Mouse (Mus musculus): ENCODE data around the gene Cpne6. TPM values are rescaled to one million over a fixed set of nuclear protein-coding genes. Genes with fewer than 3 reads are reported as not detected.

Gene Cpne6
- polyA plus RNA-seq, 1 experiment from 2014 or later, result 0.39 TPM

GRCm38 (mm10) chr14:55511037-55511436 is 792 bp downstream of the Cpne6 start:
- Histone ChIP-seq H3K4me1 (replicated peaks; ENCODE audit: control insufficient read depth, insufficient read depth, low read length) (no peaks in the 10 kb centered on the region), H3K9ac (ENCODE audit: low read depth, low read length) (no peak overlapping the region), H3K9me3 (ENCODE audit: control insufficient read depth) (no peaks in the 10 kb centered on the region), H3K4me3 (ENCODE audit: low read depth, low read length) (no peak overlapping the region), H3K36me3 (ENCODE audit: control insufficient read depth, insufficient read depth) (no peaks in the 10 kb centered on the region), H3K27ac (ENCODE audit: low read depth, low read length) (no peak overlapping the region), H3K4me2 (replicated peaks; ENCODE audit: low read depth) (no peak overlapping the region), H3K27me3 (replicated peaks; ENCODE audit: control insufficient read depth, insufficient read depth, low read length) (no peaks in the 10 kb centered on the region)
- TF ChIP-seq CTCF (IDR thresholded peaks at IDR 0.05; ENCODE audit: low read depth), result no peak
- WGBS, result 41% methylated on average over 7 of the region's 7 CpGs
- ATAC-seq, result no peak

GRCm38 (mm10) chr14:55513927-55514326 is 3.7 kb downstream of the Cpne6 start:
- Histone ChIP-seq H3K27me3 (replicated peaks; ENCODE audit: control insufficient read depth, insufficient read depth, low read length) (no peaks in the 10 kb centered on the region), H3K4me2 (replicated peaks; ENCODE audit: low read depth) (no peak overlapping the region), H3K4me3 (ENCODE audit: low read depth, low read length) (no peak overlapping the region), H3K9ac (ENCODE audit: low read depth, low read length) (no peak overlapping the region), H3K27ac (ENCODE audit: low read depth, low read length) (no peak overlapping the region), H3K36me3 (ENCODE audit: control insufficient read depth, insufficient read depth) (no peaks in the 10 kb centered on the region), H3K9me3 (ENCODE audit: control insufficient read depth) (no peaks in the 10 kb centered on the region), H3K4me1 (replicated peaks; ENCODE audit: control insufficient read depth, insufficient read depth, low read length) (no peaks in the 10 kb centered on the region)
- no peak for ATAC-seq
- 35% methylated on average over 10 of the region's 10 CpGs for WGBS
- no peak for TF ChIP-seq CTCF (IDR thresholded peaks at IDR 0.05; ENCODE audit: low read depth)

- Histone ChIP-seq H3K9me3 (ENCODE audit: control insufficient read depth) (no peaks in the 10 kb centered on the region), H3K4me3 (ENCODE audit: low read depth, low read length) (no peak overlapping the region), H3K4me1 (replicated peaks; ENCODE audit: control insufficient read depth, insufficient read depth, low read length) (no peaks in the 10 kb centered on the region), H3K27ac (ENCODE audit: low read depth, low read length) (no peak overlapping the region), H3K4me2 (replicated peaks; ENCODE audit: low read depth) (no peak overlapping the region), H3K27me3 (replicated peaks; ENCODE audit: control insufficient read depth, insufficient read depth, low read length) (peaks cover 6% of the 10 kb centered on the region; the same call in 1 of the 2 replicates), H3K36me3 (ENCODE audit: control insufficient read depth, insufficient read depth) (no peaks in the 10 kb centered on the region), H3K9ac (ENCODE audit: low read depth, low read length) (no peak overlapping the region)
- no peak for TF ChIP-seq CTCF (IDR thresholded peaks at IDR 0.05; ENCODE audit: low read depth)
- no peak for ATAC-seq
- WGBS, result 87% methylated on average over 4 of the region's 4 CpGs
These were observed 5.6 kb downstream of the Cpne6 start for GRCm38 (mm10) chr14:55515846-55516245.

GRCm38 (mm10) chr14:55518897-55519296 is 8.7 kb downstream of the Cpne6 start:
- no peak for ATAC-seq
- Histone ChIP-seq H3K36me3 (ENCODE audit: control insufficient read depth, insufficient read depth) (no peaks in the 10 kb centered on the region), H3K27me3 (replicated peaks; ENCODE audit: control insufficient read depth, insufficient read depth, low read length) (peaks cover 16% of the 10 kb centered on the region), H3K9me3 (ENCODE audit: control insufficient read depth) (no peaks in the 10 kb centered on the region), H3K4me1 (replicated peaks; ENCODE audit: control insufficient read depth, insufficient read depth, low read length) (no peaks in the 10 kb centered on the region), H3K4me3 (ENCODE audit: low read depth, low read length) (no peak overlapping the region), H3K27ac (ENCODE audit: low read depth, low read length) (no peak overlapping the region), H3K9ac (ENCODE audit: low read depth, low read length) (no peak overlapping the region), H3K4me2 (replicated peaks; ENCODE audit: low read depth) (no peak overlapping the region)
- WGBS, result 55% methylated on average over 2 of the region's 2 CpGs
- no peak for TF ChIP-seq CTCF (IDR thresholded peaks at IDR 0.05; ENCODE audit: low read depth)

- ATAC-seq, result no peak
- Histone ChIP-seq H3K4me1 (replicated peaks; ENCODE audit: control insufficient read depth, insufficient read depth, low read length) (no peaks in the 10 kb centered on the region), H3K4me3 (ENCODE audit: low read depth, low read length) (no peak overlapping the region), H3K27me3 (replicated peaks; ENCODE audit: control insufficient read depth, insufficient read depth, low read length) (peaks cover 18% of the 10 kb centered on the region), H3K36me3 (ENCODE audit: control insufficient read depth, insufficient read depth) (no peaks in the 10 kb centered on the region), H3K9ac (ENCODE audit: low read depth, low read length) (no peak overlapping the region), H3K4me2 (replicated peaks; ENCODE audit: low read depth) (no peak overlapping the region), H3K9me3 (ENCODE audit: control insufficient read depth) (no peaks in the 10 kb centered on the region), H3K27ac (ENCODE audit: low read depth, low read length) (no peak overlapping the region)
- 0 out of 2 replicates have a peak, but pooled peaks have one; percentile 11 for TF ChIP-seq CTCF (IDR thresholded peaks at IDR 0.05; ENCODE audit: low read depth)
- 73% methylated on average over 4 of the region's 4 CpGs for WGBS
These were observed 9.4 kb downstream of the Cpne6 start for GRCm38 (mm10) chr14:55519604-55520003.

GRCm38 (mm10) chr14:55520451-55521361 is 10.5 kb downstream of the Cpne6 start:
- TF ChIP-seq CTCF (IDR thresholded peaks at IDR 0.05; ENCODE audit: low read depth), result peak; percentile 27; the same call in 1 of the 2 replicates
- no peak overlapping the region for H3K9ac ChIP-seq (ENCODE audit: low read depth, low read length)
- H3K4me1 ChIP-seq (replicated peaks; ENCODE audit: control insufficient read depth, insufficient read depth, low read length), result no peaks in the 10 kb centered on the region
- peak; percentile 31; the same call in 1 of the 2 replicates for ATAC-seq
- H3K27me3 ChIP-seq (replicated peaks; ENCODE audit: control insufficient read depth, insufficient read depth, low read length), result peaks cover 20% of the 10 kb centered on the region
- no peak overlapping the region for H3K27ac ChIP-seq (ENCODE audit: low read depth, low read length)
- H3K36me3 ChIP-seq (ENCODE audit: control insufficient read depth, insufficient read depth), result no peaks in the 10 kb centered on the region
- no peaks in the 10 kb centered on the region for H3K9me3 ChIP-seq (ENCODE audit: control insufficient read depth)
- H3K4me3 ChIP-seq (ENCODE audit: low read depth, low read length), result peak overlapping the region; percentile 41
- WGBS, result under 1% methylated on average over 61 of the region's 61 CpGs
- peak overlapping the region; percentile 80 for H3K4me2 ChIP-seq (replicated peaks; ENCODE audit: low read depth)
